Mouse (Mus musculus): Measurements from ENCODE around the gene Rasa3.

The Rasa3 gene

DNA sequence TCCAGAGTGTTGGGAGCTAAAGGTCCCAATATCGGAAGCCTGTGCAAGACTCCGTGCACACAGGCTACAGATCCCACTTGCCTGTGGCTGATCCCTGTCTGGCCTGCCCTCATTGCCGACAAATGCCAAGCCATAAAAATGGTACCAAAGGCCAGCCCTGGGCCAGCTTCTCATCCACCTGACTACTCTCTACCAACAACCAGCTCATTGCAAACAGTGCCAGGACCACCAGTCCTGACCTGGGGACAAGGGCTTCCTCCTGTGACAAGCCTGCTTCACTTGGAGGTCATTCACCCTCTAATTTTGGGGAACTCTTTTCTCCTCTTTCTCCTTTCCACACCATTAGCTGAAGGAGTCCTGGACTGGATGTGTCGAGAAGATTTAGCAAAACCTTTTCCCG lies 29.8 kb downstream of the Rasa3 start:
- no peak for DNase-seq

DNA sequence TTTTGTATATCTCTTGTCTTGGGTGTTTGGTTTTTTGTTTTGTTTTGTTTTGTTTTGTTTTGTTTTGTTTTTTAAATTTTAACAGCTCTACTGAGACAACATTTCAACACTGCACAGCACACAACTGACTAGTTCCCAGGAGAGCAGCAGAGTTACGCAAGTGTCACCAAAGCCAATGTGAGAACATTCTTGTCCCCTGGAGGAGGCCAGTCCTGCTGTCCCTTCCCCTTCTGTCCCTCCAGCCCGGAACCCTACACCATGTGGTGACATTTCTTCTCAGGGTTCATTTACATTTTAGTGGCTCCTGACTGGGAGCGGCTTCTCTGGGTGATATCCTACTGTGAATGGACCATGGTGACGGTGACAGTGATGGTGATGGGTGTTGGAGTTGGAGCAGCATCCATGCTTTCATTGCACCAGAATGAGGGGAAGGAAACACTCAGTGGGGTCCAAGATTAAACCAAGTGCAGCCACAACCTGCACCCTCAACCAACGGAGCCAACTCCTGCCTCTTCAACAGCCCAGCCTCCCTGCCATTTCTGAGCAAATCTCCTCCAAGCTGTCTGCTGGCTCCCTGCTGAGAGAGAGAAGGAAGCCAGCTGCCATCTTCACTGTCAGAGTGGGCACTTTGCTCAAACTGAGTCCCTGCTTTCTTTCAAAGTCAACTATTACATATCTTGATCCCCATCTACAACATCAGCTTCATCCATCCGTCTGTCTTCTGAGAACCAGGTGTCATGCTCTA lies 32.3 kb downstream of the Rasa3 start:
- no peak for DNase-seq

DNA sequence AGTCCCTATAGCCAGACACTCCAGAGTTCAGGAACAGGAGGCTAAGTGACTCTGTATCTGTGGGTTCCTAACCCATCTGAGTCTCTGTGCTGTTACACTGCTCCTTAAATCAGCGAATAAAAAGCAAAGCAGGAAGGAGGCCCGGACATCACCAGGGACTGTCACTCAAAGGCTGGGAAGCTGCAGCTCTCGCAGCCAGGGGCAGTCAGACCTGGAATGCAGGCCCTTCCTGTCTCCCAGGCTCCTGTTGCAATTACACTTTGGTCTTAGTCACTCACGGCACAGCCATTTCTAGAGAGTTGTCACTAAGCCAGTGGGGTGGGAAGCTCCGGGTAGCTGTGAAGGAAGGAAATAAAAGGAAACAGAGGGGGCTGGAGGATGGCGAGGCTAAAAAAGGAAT lies 33.2 kb downstream of the Rasa3 start:
- DNase-seq: no peak

DNA sequence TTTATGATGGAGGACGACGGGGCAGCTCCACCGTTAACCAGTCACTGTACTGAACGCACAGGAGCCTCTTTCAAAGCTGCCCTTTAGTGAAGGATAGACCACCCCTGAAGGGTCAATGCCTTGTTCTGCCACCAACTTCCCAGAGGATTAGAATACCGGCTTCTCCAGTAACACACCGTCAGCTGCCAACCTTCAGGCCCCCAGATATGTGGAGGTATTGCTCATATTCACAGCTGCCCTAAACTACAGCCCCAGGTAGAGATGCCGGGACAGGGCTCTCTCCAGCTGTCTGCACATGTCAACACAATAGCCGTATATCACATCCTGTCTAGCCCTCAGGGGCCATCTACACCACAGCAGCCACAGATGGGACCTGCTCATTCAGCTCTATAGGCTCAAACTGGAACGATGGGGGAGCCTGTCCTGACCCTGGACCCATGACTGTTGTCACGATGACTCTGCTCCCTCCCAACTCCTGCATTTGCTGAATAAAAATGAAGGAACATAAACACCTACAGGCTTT lies 34.7 kb downstream of the Rasa3 start:
- DNase-seq: no peak

DNA sequence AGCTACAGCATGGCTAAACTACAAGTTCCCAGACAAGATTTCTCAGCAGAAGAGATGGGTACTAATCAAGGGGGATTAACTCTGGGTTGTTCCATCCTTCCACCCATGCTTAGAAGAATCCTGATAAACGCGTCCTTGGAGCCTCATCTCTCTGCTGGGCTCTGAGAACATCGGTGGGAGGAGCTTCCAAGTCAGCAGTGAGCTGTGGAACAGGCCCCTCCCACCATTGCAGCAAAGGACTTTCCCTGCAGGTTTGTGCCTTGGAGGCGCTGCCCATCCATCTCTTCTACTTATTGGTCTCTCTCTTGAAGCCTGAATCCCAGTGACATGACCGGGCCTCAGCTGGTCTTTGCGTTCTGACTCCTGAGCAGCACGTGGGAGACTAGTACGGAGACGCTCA lies 36.2 kb downstream of the Rasa3 start:
- no peak for DNase-seq

DNA sequence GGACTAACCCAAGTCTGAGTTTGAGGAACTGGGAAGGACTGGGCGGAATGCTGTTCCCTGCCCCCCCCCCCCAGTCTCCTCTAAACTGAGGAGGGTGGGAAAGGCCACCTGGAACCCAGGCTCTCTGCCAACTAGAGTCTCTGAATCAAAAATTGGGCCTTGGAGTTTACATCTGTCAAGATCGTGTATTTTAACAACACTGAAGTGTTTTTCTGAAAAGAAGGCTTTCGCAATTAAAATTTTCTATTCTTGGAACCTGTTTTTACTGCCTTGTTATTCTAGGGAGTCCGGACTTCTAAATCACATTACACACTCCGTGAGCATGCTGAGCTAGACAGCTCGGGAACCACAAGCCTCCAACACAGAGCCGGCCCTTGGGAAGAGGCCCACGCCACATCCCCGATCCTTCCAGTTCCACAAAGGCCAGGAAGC lies 36.9 kb downstream of the Rasa3 start:
- DNase-seq: no peak

DNA sequence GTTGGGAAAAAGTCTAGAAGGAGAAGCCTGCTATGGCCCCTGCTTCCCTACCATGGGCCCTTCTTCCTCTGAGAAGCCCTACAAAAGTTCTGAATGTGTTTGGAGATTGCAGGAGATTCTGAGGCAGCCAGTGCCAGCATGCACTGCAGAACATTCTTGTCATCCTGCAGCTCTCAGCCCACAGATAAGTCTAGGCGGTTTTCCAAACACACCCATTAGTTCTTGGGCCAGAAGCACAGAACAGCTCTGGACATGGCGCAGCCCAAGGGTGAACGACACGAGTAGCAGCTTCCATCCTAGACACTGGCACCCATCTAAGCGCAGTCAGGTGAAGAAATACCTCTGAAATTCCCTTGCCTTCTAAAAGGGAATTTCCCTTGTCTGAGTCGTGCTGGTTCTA lies 44.3 kb downstream of the Rasa3 start:
- no peak for DNase-seq

DNA sequence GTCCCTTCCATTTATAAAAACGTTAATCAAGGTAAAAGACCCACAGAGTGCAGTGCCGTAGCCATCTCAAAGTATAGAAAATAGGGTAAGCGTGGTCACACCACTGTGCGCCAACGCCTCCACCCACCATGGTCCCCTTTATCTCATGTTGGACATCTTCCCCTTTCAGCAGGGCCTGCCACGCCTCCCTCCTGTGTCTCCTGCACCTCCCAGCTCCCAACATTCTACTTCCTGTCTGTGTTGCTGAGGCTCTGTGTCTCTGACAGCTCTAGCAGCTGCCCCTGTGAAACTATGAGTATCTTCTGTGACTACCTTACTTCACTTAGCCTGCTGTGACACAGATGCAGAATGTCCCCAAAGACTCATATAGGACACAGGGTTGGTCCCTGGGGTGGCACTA lies 45.1 kb downstream of the Rasa3 start:
- no peak for DNase-seq

DNA sequence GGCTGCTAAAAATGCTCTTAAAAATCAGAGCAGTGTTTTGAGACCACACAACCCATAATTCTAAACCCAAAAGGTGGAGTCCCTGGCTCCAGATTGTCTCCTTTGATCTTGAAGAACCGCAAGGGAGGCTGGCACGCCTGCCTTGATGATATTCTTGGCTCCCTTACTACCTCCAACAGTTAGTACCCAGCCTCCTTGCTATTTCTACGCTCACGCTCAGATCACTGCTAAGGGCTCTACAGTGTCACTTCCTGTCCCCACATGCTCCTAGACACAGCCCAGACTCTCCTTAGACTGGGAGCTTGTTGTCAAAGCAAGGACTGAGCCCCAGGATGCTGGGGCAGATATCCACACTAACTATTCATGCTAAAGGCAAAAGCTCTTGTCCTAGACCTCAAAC lies 46.6 kb downstream of the Rasa3 start:
- DNase-seq: no peak

DNA sequence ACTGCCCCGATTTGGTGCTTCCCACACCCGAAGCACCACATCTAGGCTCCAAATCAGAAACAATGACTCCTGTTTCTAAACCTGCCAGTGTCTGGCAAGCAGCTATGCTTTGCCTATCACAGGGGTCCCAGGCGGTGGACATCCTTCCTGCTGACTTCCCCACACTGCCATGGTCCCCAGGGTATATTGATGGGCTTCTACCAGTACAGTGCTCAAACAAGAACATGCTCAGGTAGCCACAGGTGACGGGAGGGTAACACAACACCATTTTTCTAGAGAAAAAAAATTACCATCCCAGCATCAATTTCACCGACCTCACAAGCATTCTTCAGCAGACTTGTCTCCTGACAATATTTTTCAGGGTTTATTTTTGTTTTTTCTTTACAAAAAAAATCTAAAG lies 47.2 kb downstream of the Rasa3 start:
- no peak for DNase-seq

DNA sequence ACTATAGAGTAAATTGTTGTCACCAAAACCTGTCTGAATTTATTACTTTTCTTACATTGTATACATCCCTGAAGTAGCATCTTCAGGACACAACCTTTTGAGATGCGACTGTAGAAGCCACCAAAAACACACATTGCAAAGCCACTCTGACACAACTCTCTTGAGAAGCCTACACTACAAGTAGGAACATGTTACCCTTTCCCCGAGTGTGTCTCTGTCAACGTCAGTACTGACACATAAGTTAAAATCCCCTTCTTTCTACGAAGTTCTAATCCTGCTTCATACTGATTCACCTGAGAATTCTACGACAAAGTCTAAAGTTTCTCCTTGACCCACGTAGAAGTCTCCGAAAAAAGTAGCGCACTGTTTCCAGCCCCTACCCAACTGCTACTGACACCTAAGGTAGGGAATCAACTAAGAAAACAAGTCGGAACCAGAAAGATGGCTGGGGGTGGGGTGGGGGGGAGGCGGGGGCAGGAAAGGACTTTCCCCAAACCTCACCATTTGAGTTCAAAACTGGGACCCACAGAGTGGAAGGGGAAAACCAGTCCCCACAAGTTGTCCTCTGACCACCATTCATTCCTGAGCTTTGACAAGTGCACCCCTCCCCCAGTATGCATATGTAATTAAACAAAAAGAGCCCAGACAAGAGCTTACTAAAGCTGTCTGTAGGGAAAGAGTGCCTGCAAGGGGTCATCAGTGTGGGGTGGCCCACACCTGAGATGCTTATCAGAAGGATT lies 47.9 kb downstream of the Rasa3 start:
- no peak for DNase-seq

DNA sequence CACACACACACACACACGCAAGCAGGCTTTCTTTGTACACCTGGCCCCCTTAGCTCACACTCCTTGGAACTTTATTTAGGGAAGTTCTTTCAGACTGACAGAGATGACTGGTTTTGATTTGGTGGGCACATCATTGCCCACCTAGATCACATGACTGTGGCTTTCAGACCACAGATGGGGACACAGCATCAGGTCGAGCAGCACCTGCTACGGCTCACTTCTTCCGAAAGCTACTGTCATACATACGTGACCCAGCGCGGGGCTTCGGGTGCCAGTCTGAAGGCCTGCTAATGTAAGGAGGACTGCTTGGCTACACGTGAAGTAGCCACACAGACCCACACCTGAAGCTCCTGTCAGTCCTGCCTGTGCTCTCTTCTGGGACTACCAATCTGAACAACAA lies 49.3 kb downstream of the Rasa3 start:
- no peak for DNase-seq

DNA sequence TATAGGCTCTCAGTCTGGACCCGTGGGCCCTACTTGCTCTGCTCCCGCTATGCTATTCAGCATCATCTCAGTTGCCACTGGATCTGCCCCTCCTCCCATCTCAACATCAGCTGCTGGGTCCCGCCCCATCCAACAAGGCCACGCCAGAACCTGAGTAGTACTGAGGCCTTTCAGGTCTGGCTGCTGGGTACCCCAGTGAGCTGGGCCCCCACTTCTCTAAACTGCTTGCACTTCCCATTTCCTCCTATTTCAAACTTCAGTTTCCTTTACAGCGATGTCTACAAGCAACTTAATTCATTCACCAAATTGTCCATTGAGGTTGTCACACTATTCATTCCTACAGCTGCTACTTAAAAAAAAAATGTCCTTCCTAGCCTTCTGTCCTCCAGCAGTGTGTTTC lies 49.8 kb downstream of the Rasa3 start:
- no peak for DNase-seq

DNA sequence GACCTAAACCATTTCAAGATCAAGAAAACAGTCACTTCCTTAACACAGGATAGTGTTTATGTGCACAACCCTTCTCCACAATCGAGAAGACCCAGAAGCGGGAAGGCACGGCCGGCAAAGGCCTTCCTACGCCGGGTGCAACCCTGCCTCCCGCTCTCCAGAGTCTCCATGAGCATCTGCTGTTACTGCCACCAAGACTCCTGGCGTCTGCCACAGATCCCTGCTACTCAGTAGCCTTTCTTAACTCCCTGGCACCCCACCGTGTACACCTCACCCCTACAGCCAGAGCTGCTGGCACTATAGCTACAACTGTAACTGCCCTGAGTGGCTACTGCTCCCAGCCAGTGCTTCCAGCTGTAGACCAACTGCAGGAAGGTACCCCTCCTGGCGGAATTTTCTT lies 51.3 kb downstream of the Rasa3 start:
- no peak for DNase-seq

DNA sequence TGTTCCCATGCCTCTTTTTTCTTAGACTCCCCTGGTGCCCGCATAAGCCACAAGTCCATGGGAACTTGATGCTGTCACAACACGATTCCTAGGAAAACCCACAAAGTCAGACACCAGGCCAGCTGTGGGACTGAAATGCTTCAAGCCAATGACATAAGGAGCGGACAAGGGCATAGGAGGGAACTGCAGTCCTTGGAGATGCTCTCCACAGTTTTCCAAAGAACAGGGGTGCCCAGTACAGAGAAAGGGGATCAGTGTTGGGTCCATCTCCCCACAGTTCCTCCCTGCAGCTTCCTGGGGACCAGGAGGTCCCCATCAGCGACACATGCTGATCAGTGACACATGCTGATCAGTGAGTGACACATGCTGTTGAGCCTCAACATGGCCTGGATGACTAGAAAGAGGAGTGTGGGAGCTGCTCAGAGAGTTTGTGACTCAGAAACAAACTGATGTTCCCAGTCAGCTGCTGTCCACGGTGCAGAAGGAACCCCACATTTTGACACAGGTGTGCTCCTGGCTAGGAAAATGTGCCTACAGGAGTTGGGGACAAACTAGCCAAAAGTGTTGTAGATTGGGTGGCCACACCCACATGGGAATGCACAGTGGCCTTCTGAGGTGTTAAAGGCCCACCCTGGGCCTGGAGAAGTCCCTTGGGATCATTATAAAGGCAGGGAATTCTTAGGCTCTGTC lies 52.0 kb downstream of the Rasa3 start:
- DNase-seq: no peak

DNA sequence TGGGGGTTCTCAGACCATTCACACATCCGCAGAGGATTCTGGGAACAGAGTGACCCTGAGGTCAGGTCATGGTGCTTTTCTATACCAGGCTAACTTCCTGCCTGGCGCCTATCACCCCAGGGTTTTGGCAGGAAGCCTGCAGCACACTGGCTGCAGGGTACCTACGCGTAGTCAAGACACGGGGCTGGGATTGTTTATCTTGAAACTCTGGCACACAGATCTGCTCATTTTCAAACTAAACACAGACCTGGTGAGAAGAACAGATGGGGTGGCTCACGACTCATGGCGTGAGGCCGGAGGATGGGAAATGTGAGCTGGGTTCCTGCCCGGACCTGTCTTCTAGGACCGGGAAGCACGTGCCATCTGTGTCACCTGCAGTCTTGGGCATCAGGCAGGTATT lies 52.5 kb downstream of the Rasa3 start:
- DNase-seq: no peak

DNA sequence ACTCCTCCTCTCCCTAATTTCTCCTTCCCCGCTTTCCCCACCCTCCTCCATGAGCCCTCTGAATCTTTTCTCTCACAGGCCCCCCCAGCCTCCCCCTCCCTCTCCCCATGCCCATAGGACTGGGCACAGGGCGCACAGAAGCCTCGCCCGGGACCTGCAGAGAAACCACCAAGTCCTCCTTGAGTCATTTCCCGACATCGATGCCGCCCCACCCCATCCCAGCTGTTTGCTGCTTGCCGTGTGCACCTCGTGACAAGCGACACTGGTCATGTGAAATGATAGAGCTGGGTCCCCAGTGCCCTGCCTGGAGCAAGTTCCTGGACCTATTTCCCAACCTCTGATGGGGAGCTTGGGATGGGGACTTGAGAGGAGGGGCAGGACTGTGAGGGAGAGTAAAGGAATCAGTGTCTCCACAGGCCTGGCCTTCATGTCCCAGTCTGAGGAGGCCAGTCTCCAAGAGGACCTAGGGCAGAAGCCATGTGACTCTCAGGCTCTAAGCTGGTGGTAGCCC lies 53.4 kb downstream of the Rasa3 start:
- DNase-seq: peak; percentile 16

DNA sequence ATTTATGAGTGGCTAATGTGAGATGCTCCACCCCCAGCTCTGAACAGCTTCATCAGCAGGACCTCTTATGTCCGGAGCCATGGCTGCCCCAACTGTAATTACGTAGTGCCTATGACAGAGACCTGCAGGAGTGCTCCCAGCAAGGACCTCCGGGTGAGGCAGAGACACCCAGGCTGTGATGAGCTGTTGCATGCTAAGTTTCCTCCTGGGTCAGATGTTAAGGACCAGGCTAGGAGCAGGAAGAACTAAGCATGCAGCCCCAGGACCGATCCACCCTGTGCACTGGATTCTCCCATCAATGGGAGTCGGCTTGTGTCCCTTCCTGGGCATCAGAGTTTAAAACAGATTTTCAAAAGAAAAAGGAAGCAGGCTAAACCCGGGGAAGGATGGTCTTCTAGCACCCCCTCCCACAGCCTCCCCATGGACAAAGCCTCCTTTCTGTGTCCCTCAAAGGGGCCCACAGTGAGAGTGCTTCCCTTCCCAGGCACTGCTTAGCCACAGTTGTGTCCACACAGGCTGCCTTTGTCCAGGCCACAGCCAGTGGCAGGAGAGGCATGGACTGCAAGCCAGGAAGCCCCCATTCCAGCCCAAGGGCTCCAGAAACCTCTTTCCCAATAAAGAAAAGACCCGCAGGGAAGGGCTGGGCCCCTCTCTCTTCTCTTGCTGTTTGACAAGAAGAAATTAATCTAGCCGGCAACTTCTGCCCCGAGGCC lies 54.2 kb downstream of the Rasa3 start:
- no peak for DNase-seq

DNA sequence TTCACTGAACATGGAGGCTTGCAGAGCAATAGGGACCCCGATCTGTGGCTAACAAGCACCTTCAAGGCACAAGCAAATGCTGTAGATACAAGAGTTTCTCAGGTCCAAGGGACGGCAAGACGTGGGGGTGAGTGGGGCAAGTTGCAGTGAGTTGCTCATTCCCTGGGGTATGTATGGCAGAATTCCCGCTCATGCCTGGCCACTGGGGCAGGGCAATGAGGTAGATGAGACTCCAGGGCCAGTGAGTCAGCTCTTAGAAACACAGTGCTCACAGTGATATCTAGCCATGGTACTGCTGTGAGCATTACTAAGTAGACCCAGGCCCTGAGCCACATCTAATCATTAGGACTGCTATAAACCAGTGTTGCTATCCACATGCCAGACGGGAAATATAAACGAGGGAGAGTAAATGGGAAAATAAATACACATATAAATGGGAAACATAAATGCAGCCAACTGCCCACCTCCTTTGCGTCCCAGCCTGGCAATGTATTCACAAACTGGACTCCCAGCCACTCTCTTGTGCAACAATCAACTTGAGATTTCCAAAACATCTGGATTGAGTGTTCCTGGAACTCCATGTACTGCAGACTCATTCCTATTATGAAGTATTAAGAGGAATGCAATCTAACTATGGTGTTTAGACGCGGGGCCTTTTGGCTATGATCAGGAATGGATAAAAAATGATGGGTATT lies 57.0 kb downstream of the Rasa3 start:
- no peak for DNase-seq

DNA sequence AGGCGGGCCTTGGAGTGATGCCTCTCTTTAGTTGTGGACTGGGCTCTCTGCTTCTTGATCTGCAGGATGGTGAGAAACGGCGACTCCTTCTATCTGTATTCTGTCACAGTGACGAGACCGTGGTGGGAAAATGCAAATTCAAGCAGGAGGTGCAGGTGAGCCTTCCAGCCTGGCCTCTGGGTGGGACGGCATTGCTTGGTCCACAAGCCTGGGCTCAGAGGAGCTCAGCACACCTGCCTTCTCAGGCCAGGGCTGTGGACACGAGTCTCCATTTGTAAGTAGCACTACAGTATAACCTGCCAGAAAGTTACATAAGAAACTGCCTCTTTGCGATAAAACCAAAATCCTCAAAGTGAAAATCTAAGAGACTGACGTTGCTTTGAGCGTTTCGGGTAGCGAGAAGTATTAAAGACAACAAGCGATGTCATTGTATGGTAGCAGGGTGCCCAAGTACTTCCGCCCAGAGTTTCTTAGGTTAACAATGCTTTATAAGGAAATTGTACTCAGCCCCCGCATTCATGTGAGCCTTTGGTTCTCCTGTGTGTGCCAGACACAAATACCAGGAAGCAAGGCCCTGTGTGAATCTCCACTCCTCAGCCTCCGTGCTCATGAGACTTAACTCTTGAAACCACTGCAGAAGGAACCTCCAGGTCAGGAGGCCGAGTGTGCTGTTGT lies 60.4 kb downstream of the Rasa3 start:
- no peak for DNase-seq

DNA sequence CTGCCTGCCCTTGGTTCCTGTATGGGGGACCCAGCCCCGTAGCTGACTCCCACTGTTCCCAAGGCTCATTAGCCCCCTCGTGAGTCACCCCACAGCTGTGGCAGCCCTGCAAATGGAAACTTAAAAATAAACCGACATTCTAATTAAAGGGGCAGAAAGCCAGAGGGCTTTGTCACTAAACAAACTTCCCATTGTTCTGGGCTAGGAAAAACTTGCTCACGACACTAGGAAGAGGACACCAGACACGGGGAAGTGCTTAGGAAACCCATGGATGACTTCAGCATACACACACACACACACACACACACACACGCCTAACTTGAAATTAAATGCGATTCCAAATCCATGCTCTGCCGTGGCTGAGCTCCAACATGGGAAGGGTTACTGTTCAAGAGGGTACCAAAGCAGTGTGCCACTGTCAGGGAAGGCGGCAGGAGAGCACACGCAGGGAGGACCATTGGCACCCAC lies 62.4 kb downstream of the Rasa3 start:
- no peak for DNase-seq

DNA sequence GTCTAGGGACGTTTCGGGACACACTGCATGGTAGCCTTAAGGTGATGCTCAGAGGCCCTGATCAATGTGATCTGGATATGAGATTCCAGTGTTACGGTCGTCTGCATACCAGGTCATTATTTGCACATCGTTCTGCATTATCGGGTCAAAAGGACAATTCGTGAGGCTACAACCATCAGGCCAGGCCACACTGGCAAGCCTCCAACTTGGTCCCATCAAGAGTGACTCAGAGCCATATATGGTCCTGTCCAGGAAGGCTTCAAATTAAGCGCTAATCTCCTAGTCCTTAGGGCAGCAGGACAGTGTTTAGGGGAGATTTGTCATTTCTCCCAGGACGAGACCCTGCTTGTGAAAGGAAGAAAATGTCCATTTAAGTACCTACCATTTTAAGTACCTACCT lies 63.3 kb downstream of the Rasa3 start:
- no peak for DNase-seq
